Mouse (Mus musculus) myocyte (in vitro differentiated cells): ENCODE measurements at regions not wholly inside any gene's neighbourhood (a gene's known extent, or its start where the extent isn't known, plus 50 kb on each side); places are given as distances from the start of the nearest gene placed in this dataset.

ENCODE experiments used
- H3K27me3 ChIP-seq: one replicate; pipeline ENCODE4 v1.6.1; 2011; ENCODE audit not compliant: control insufficient read depth, insufficient read depth, insufficient read length
- H3K36me3 ChIP-seq: one replicate; pipeline ENCODE4 v1.6.1; 2011; ENCODE audit not compliant: control insufficient read depth, insufficient read depth
- H3K4me2 ChIP-seq: one replicate; pipeline ENCODE4 v1.6.1; 2011; ENCODE audit warnings: low read depth, control low read depth
- H3K4me3 ChIP-seq: one replicate; pipeline ENCODE4 v1.5.1; 2011; ENCODE audit warnings: mild to moderate bottlenecking, control low read depth, moderate library complexity
- H3K79me2 ChIP-seq: one replicate; pipeline ENCODE4 v1.6.1; 2011; ENCODE audit not compliant: control insufficient read depth, insufficient read depth
- H3ac ChIP-seq: one replicate; pipeline ENCODE4 v1.6.1; 2011; ENCODE audit not compliant: control insufficient read depth, insufficient read length
- CEBPB ChIP-seq: IDR thresholded peaks from 2 replicates; pipeline ENCODE4 v1.6.1; 2011; ENCODE audit warnings: mild to moderate bottlenecking, moderate library complexity; ENCODE audit not compliant: poor library complexity, insufficient read depth, severe bottlenecking
- E2F4 ChIP-seq: IDR thresholded peaks from one replicate; pipeline ENCODE4 v1.6.1; 2011; ENCODE audit warnings: mild to moderate bottlenecking, control low read depth, moderate library complexity; ENCODE audit not compliant: insufficient read depth
- MAX ChIP-seq: IDR thresholded peaks from one replicate; pipeline ENCODE4 v1.6.1; 2011; ENCODE audit warnings: low read depth, mild to moderate bottlenecking, control low read depth
- MYOD1 ChIP-seq, 3 experiments: IDR thresholded peaks; one replicate each; pipeline ENCODE4 v1.6.1; 2011; ENCODE audit warnings: control low read depth in 2 of 3, low read depth in 2 of 3, mild to moderate bottlenecking in 2 of 3, moderate library complexity in 1 of 3; ENCODE audit not compliant: insufficient read length in 2 of 3, control insufficient read depth in 1 of 3
- MYOG ChIP-seq, 3 experiments: IDR thresholded peaks; one replicate each; pipeline ENCODE4 v1.6.1; 2011; ENCODE audit warnings: control low read depth in 2 of 3, low read depth in 2 of 3, mild to moderate bottlenecking in 2 of 3; ENCODE audit not compliant: insufficient read length in 2 of 3, control insufficient read depth in 1 of 3, insufficient read depth in 1 of 3
- POLR2A ChIP-seq: IDR thresholded peaks from one replicate; pipeline ENCODE4 v1.6.1; 2011; ENCODE audit warnings: low read depth, mild to moderate bottlenecking, control low read depth, moderate library complexity; ENCODE audit not compliant: insufficient read length
- POLR2AphosphoS2 ChIP-seq: IDR thresholded peaks from one replicate; pipeline ENCODE4 v1.6.1; 2011; ENCODE audit warnings: low read depth, control low read depth; ENCODE audit not compliant: insufficient read length
- REST ChIP-seq: IDR thresholded peaks from one replicate; pipeline ENCODE4 v1.6.1; 2011; ENCODE audit warnings: mild to moderate bottlenecking, control low read depth, moderate library complexity; ENCODE audit not compliant: insufficient read depth, insufficient read length
- SRF ChIP-seq: IDR thresholded peaks from one replicate; pipeline ENCODE4 v1.6.1; 2011; ENCODE audit warnings: low read depth; ENCODE audit not compliant: control insufficient read depth, insufficient read length
- TCF12 ChIP-seq: IDR thresholded peaks from one replicate; pipeline ENCODE4 v1.6.1; 2011; ENCODE audit warnings: mild to moderate bottlenecking, control low read depth; ENCODE audit not compliant: poor library complexity, insufficient read depth, severe bottlenecking
- TCF3 ChIP-seq: IDR thresholded peaks from one replicate; pipeline ENCODE4 v1.6.1; 2011; ENCODE audit warnings: low read depth, control low read depth; ENCODE audit not compliant: insufficient read length
- USF1 ChIP-seq: IDR thresholded peaks from one replicate; pipeline ENCODE4 v1.6.1; 2011; ENCODE audit warnings: low read depth, mild to moderate bottlenecking, control low read depth, moderate library complexity

DNA sequence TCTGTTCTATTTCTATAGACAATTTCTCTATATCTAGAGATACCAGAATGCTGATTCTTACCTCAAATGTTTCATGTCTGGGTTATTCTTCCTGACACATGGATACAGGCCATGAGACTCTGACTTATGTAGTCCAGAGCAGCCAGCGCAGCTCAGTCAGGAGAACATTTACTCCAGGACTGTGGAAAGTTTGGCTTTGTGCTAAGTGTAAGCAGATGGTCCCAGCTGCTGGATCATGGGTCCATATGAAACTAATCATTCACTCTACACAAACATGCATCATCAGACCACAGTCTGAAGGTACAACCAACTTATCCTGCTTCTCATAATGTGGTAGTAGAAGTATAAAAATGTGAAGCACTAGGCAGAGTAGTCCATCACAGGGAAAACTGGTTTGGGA lies 82.5 kb upstream of the Tnc start:
- H3K4me3 ChIP-seq, result no peak overlapping the region
- no peak overlapping the region for H3ac ChIP-seq
- H3K4me2 ChIP-seq, result no peak overlapping the region
- H3K79me2 ChIP-seq, result no peaks in the 10 kb centered on the region
- no peaks in the 10 kb centered on the region for H3K27me3 ChIP-seq
- no peaks in the 10 kb centered on the region for H3K36me3 ChIP-seq
- TF ChIP-seq E2F4 (no peak), TCF3 (no peak), USF1 (no peak), CEBPB (no peak)

DNA sequence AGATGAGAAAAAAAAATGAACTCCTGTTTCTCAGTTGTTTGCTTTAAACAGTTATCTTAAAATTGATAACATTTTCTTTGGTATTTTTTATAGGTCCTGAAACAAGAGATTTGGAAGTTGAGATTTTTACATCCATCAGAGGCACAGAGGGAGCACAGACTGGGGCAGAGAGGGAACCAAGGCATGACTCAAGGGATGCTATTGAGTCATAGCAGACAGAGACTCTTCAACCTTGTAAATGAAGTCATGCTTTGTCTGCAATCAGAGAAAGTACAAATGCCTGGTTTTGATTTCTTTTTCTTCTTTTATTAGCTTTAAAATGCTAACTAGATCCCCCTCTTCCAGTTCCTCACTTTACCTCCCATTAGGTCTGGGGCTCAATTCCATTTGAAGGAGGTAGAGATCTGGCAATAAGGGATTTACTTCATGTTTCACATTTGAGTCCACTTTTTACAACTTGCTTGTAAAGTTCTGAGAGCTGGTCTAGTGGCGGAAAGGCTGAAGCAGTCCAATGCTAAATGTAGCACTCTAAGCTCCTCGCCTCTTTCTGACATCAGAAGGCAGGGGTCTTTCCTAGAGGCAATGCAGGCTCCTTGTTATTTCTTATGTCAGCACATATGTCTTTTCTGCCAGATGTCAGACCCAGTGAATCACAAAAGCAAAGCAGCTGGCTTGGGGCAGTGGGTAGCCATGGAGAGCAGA lies 77.7 kb upstream of the Tnc start:
- TF ChIP-seq USF1 (no peak), MAX (no peak), TCF12 (no peak), CEBPB (no peak), E2F4 (no peak)
- H3K27me3 ChIP-seq, result no peaks in the 10 kb centered on the region
- H3K4me3 ChIP-seq, result no peak overlapping the region

DNA sequence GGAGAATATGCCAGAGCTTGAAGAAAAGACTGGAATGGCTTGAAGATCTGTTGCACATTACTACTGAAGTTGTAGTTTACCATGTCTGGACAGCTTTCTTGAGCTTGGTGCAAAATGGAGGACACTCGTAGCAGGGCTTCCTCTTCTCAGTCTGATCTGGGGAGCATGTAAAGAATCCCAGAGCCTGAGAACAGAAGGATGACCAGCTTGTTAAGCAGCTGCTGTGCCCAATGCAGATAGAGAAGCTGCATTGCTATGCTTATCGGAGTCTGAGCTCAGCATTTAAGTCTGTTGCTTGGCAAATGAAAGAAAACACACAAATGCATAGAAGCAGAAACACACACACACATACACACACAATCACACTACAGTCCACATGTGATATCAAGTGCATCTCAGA lies 76.9 kb upstream of the Tnc start:
- H3K27me3 ChIP-seq, result no peaks in the 10 kb centered on the region
- H3K4me3 ChIP-seq, result no peak overlapping the region
- no peak overlapping the region for H3ac ChIP-seq
- no peak overlapping the region for H3K4me2 ChIP-seq
- no peaks in the 10 kb centered on the region for H3K79me2 ChIP-seq
- no peaks in the 10 kb centered on the region for H3K36me3 ChIP-seq
- TF ChIP-seq MAX, result no peak
- no peak for TF ChIP-seq POLR2A
- TF ChIP-seq SRF, result no peak
- TF ChIP-seq POLR2AphosphoS2, result no peak
- TF ChIP-seq CEBPB, result no peak
- no peak for TF ChIP-seq TCF12
- no peak for TF ChIP-seq TCF3
- TF ChIP-seq E2F4, result no peak
- TF ChIP-seq MYOG (IDR thresholded peaks at IDR 0.05; ENCODE audit: control insufficient read depth in 1 of 3, insufficient read depth in 1 of 3, insufficient read length in 2 of 3, low read depth in 2 of 3), result no peak
- TF ChIP-seq MYOD1 (IDR thresholded peaks at IDR 0.05; ENCODE audit: control insufficient read depth in 1 of 3, insufficient read length in 2 of 3, low read depth in 2 of 3), result no peak
- no peak for TF ChIP-seq USF1
- TF ChIP-seq REST, result no peak

More for the DNA sequence above, 77.7 kb upstream of the Tnc start:
- H3K36me3 ChIP-seq, result no peaks in the 10 kb centered on the region
- H3ac ChIP-seq, result no peak overlapping the region
- peak overlapping the region; percentile 27 for H3K4me2 ChIP-seq
- H3K79me2 ChIP-seq, result no peaks in the 10 kb centered on the region

DNA sequence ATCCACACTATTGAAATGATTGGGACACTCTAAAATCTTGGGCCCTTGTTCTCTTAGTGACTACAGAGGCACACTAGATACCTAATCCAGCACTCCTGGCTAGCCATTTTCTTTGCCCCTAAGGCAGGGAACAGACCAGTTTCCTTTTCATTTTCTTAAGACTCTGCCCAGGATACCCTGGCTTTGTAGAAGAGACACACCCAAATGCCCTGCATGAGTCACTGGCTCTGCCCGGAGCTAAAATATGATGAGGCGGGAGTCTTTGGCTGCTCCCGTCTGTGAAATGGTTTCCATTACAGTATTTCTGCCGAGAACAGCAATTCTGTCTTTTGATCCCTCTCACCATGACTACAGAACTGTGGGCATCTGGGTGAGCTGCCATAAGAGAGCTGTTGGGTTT lies 51.4 kb upstream of the Tnc start:
- TF ChIP-seq TCF12 (no peak), SRF (no peak), E2F4 (no peak), MAX (no peak), CEBPB (no peak), MYOD1 (IDR thresholded peaks at IDR 0.05; ENCODE audit: control insufficient read depth in 1 of 3, insufficient read length in 2 of 3, low read depth in 2 of 3) (no peak), USF1 (no peak), POLR2A (no peak), TCF3 (no peak), REST (no peak), MYOG (IDR thresholded peaks at IDR 0.05; ENCODE audit: control insufficient read depth in 1 of 3, insufficient read depth in 1 of 3, insufficient read length in 2 of 3, low read depth in 2 of 3) (no peak), POLR2AphosphoS2 (no peak)
- Histone ChIP-seq H3K79me2 (no peaks in the 10 kb centered on the region), H3K4me2 (peak overlapping the region; percentile 67), H3K4me3 (no peak overlapping the region), H3K36me3 (no peaks in the 10 kb centered on the region), H3ac (no peak overlapping the region), H3K27me3 (no peaks in the 10 kb centered on the region)
